Mouse (Mus musculus) E14TG2a.4 (cell line): ENCODE data around the gene Slc25a3.
A peak's percentile ranks its signal among the peaks of the same experiment; 100 is the strongest.

Experiments
- H3K27me3 ChIP-seq: 2 replicates; pipeline ENCODE4 v1.6.1; 2014; ENCODE audit warnings: low read length, control low read depth; ENCODE audit not compliant: insufficient read depth
- H3K36me3 ChIP-seq: 2 replicates; pipeline ENCODE4 v1.6.1; 2014; ENCODE audit warnings: low read length, control low read depth; ENCODE audit not compliant: insufficient read depth
- H3K4me1 ChIP-seq: replicated peaks from 2 replicates; pipeline ENCODE4 v1.6.1; 2014; ENCODE audit warnings: low read depth, low read length, control low read depth
- H3K4me3 ChIP-seq: replicated peaks from 2 replicates; pipeline ENCODE4 v1.5.1; 2014; ENCODE audit warnings: mild to moderate bottlenecking, low read length
- H3K9me3 ChIP-seq: 2 replicates; pipeline ENCODE4 v1.6.1; 2014; ENCODE audit warnings: low read length, control low read depth
- CTCF ChIP-seq: conservative IDR thresholded peaks from 2 replicates; pipeline ENCODE4 v1.5.1; 2014; ENCODE audit warnings: low read length
- NANOG ChIP-seq: IDR thresholded peaks from 2 replicates; pipeline ENCODE4 v1.6.1; 2014; ENCODE audit warnings: borderline replicate concordance, low read length, mixed read lengths
- POU5F1 ChIP-seq: IDR thresholded peaks from 2 replicates; pipeline ENCODE4 v1.6.1; 2014; ENCODE audit warnings: low read length, borderline replicate concordance

Gene Slc25a3

GRCm38 (mm10) chr10:91082550-91083392 lies 41.1 kb downstream of the Slc25a3 start, which contains the start of the genes Apaf1 and Ikbip:
Gene Apaf1, minus strand, starts transcription at chr10:91082770.
Gene Ikbip, plus strand, starts transcription at chr10:91082940.
- Histone ChIP-seq H3K4me3 (peak within 1 kb of the TSS; percentile 98), H3K4me1 (peaks cover 8% of the 10 kb centered on the region; the same call in 1 of the 2 replicates), H3K27me3 (no peaks in the 10 kb centered on the region), H3K9me3 (no peaks in the 10 kb centered on the region), H3K36me3 (peaks cover 11% of the 10 kb centered on the region)
- no peak for TF ChIP-seq NANOG
- no peak for TF ChIP-seq CTCF
- no peak for TF ChIP-seq POU5F1

- H3K36me3 ChIP-seq, result peaks cover 19% of the 10 kb centered on the region
Measured at GRCm38 (mm10) chr10:91081959-91082507, 41.8 kb downstream of the Slc25a3 start.

GRCm38 (mm10) chr10:91080540-91080939 lies 43.3 kb downstream of the Slc25a3 start:
- peaks cover 8% of the 10 kb centered on the region; the same call in 1 of the 2 replicates for H3K4me1 ChIP-seq
- H3K9me3 ChIP-seq, result no peaks in the 10 kb centered on the region
- TF ChIP-seq POU5F1 (no peak), CTCF (no peak), NANOG (no peak)
- peaks cover 31% of the 10 kb centered on the region for H3K36me3 ChIP-seq
- no peak overlapping the region for H3K4me3 ChIP-seq
- no peaks in the 10 kb centered on the region for H3K27me3 ChIP-seq

More at GRCm38 (mm10) chr10:91081959-91082507, 41.8 kb downstream of the Slc25a3 start:
- Histone ChIP-seq H3K9me3 (no peaks in the 10 kb centered on the region), H3K4me3 (peak overlapping the region; percentile 98), H3K27me3 (no peaks in the 10 kb centered on the region), H3K4me1 (peaks cover 8% of the 10 kb centered on the region; the same call in 1 of the 2 replicates)
- TF ChIP-seq NANOG (no peak), POU5F1 (no peak), CTCF (no peak)

GRCm38 (mm10) chr10:91076667-91077066 lies 47.2 kb downstream of the Slc25a3 start:
- H3K36me3 ChIP-seq, result peaks cover 37% of the 10 kb centered on the region
- H3K27me3 ChIP-seq, result no peaks in the 10 kb centered on the region
- peaks cover under 1% of the 10 kb centered on the region; the same call in 1 of the 2 replicates for H3K4me1 ChIP-seq
- no peaks in the 10 kb centered on the region for H3K9me3 ChIP-seq
- no peak overlapping the region for H3K4me3 ChIP-seq
- no peak for TF ChIP-seq CTCF
- no peak for TF ChIP-seq NANOG
- TF ChIP-seq POU5F1, result no peak

GRCm38 (mm10) chr10:91073345-91073744 lies 50.5 kb downstream of the Slc25a3 start:
- Histone ChIP-seq H3K4me1 (no peaks in the 10 kb centered on the region), H3K36me3 (peaks cover 28% of the 10 kb centered on the region), H3K9me3 (no peaks in the 10 kb centered on the region), H3K4me3 (no peak overlapping the region), H3K27me3 (no peaks in the 10 kb centered on the region)
- TF ChIP-seq POU5F1, result no peak
- no peak for TF ChIP-seq NANOG
- TF ChIP-seq CTCF, result no peak

GRCm38 (mm10) chr10:91071768-91072167 lies 52.1 kb downstream of the Slc25a3 start:
- Histone ChIP-seq H3K27me3 (no peaks in the 10 kb centered on the region), H3K36me3 (peaks cover 24% of the 10 kb centered on the region), H3K9me3 (no peaks in the 10 kb centered on the region), H3K4me3 (no peak overlapping the region), H3K4me1 (no peaks in the 10 kb centered on the region)
- TF ChIP-seq NANOG, result no peak
- TF ChIP-seq POU5F1, result no peak
- TF ChIP-seq CTCF, result no peak
